Mouse (Mus musculus) frontal cortex, postnatal 25 days (tissue): Measurements from ENCODE around the gene Cnpy3.

ENCODE experiments used
- DNase-seq, 2 experiments: peaks; one replicate each; pipeline ENCODE4 v3.0.0; 2022; ENCODE audit warnings: low spot score in 2 of 2

Cnpy3 gene

GRCm38 (mm10) chr17:46764916-46765315 is 12.9 kb upstream of the Cnpy3 start:
- peak in 1 of 2 experiments; percentile 18 for DNase-seq

DNA sequence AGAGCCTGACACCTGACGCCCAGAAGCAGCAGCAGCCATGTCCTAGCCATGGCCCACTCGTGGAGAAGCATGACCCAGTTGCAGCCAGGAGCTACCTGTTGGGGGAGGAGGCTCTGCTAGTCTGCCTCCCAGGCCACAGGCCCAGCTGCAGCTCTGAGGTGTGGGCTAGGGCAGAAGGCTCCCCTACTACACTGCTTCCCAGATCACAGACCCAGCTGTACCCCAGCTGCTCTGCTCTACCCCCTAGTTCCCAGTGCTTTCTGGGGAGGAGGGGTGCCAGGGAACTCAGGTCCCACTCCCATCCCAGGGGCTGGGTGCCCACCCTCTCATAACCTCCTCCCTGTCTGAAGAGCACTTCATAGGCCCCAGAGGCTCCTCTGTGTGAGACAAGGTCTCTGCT is 11.5 kb upstream of the Cnpy3 start, which contains the start of gene Ptcra:
TSS of gene Ptcra (minus strand) at position 169 of the 400 bp plus-strand sequence.
- no peak for DNase-seq

- DNase-seq = no peak
These were observed 6.7 kb upstream of the Cnpy3 start for GRCm38 (mm10) chr17:46758753-46759152.

DNA sequence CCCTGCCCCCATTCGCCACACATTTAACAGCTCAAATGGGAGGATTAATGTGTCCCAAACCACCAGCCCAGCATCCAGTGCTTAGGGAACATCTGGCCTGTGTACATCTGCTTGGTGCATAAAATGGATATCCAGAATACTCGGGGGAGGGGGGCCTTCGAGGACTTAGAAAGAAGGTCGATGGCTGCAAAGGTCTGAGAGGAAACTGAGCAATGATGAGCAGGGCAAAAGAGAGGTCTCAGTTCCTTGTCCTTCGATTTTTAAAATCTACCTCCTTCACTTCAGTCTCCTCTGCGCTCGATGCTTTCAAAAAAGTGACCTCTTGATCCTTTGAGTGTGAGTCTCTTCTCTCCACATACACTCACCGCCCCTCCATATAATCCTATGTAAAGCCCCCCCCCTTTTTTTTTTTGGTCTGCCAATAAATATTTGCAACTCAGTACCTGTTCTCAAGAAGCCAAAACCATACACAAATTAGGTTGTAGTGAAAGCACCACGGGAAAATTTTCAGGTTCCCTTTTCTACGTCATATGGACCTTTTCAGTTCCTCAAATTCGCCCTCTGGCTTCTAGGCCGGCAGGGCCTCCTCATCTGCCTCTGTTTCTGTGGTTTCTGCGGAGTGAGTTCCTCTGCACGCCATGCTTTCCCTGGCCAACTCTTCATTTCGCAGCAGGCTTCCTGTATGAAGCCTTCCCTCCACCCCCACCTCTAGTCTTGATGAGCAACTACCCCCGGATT is 789 bp downstream of the Cnpy3 start:
- DNase-seq = peak in 1 of 2 experiments; percentile 50

GRCm38 (mm10) chr17:46750580-46750979 is 1.4 kb downstream of the Cnpy3 start:
- DNase-seq = no peak

DNA sequence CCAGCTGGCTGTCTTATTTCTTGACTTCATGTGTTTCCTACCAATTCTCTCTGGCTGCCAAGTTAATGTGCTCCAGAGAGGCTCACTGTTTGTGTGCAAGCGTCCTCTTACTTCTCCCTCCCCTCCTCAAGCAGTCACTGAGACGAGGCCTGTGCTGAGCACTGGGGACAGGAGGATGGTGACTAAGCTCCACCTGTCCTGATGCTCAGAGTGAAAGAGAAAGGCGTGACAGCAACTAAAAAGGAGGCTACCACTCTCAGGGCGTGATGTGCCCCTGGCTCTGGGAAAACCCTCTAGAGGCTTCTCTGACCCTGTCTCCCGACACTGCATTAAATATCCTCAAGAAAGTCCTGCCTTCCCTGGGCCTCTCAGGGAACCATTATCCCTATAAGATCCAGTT is 2.7 kb downstream of the Cnpy3 start:
- no peak for DNase-seq

GRCm38 (mm10) chr17:46747806-46748205 is 4.2 kb downstream of the Cnpy3 start:
- no peak for DNase-seq

GRCm38 (mm10) chr17:46747234-46747633 is 4.8 kb downstream of the Cnpy3 start:
- no peak for DNase-seq

- no peak for DNase-seq
These were observed 6.5 kb downstream of the Cnpy3 start for GRCm38 (mm10) chr17:46745506-46745905.

DNA sequence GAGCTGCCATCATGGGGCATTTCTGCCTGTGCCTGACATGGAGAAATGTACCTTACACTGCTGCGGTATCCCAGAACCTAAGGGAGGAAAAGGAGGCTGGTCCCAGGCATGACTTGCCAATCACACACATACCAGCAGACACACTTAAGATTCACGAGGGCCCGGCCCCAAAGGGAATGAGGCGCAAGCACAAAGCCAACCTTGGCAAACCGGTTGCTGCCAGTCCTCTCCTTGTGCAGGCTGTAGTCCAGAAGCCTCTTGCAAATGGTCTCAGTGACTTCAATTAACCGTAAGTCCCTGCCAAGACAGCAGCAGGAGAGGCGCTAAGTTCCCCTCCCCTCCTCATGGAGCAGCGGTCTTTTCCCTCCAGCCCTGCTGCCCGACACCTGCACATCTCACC is 9.0 kb downstream of the Cnpy3 start:
- no peak for DNase-seq

- no peak for DNase-seq
These were observed 10.7 kb downstream of the Cnpy3 start for GRCm38 (mm10) chr17:46741305-46741704.

DNA sequence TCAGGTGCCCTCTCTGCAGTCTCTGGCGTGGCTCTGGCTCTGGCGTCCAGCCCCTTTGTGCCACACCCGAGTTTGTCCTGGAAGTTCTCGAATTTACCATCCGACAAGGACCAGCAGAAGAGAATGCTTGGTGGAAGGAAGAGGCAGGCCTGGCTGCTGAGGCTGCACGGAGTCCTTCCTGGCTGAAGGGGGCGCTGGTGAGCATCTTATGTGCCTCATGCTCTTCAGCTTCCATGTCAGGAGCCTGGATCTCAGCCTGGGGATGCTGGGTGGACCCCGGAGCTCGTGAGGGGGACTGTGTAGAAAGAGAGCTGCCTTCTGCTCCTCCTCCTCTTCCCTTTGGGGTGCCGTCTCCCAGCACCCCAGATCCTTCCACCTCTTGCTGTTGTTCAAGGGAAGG is 15.9 kb downstream of the Cnpy3 start:
- DNase-seq = no peak

GRCm38 (mm10) chr17:46735287-46735686 is 16.7 kb downstream of the Cnpy3 start:
- no peak for DNase-seq

GRCm38 (mm10) chr17:46734055-46734454 is 18.0 kb downstream of the Cnpy3 start:
- DNase-seq = no peak

- DNase-seq = no peak
These were observed 23.1 kb downstream of the Cnpy3 start, which contains the start of gene Gnmt for GRCm38 (mm10) chr17:46728904-46729318. Gene Gnmt (minus strand): TSS chr17:46729168.

GRCm38 (mm10) chr17:46728496-46728895 is 23.5 kb downstream of the Cnpy3 start:
- DNase-seq = no peak

DNA sequence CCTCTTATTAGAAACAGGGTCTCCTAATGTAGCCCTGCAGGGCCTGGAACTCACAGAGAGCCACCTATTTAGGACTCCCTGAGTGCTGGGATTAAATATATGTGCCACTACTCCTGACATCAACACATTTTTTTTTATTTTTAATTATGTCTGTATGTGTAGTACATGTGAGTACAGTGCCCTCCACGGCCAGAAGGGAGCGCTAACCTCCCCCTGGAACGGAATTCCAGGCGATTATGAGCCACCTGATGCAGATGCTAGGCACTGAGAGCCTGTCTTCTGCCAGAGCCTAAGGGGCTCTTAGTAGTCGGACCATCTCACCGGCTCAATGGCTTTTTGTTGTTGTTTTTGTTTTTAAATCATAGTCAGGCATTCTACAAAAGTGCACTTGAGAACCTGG is 24.0 kb downstream of the Cnpy3 start:
- no peak for DNase-seq

DNA sequence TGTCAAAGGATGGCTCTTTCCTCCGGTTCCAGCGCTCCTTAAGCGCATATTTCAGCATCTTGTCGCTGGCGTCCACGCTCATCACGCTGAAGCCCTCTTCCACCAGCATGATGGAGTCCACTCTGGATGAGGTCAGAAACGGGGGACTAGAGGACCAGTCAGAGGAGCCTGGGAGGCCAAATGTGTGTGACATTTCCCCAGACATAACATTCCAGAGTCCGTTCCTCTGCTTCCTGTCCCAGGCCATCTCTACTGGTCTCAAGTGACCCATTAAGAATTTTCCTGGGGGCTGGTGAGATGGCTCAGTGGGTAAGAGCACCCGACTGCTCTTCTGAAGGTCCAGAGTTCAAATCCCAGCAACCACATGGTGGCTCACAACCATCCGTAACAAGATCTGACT is 24.7 kb downstream of the Cnpy3 start:
- no peak for DNase-seq

DNA sequence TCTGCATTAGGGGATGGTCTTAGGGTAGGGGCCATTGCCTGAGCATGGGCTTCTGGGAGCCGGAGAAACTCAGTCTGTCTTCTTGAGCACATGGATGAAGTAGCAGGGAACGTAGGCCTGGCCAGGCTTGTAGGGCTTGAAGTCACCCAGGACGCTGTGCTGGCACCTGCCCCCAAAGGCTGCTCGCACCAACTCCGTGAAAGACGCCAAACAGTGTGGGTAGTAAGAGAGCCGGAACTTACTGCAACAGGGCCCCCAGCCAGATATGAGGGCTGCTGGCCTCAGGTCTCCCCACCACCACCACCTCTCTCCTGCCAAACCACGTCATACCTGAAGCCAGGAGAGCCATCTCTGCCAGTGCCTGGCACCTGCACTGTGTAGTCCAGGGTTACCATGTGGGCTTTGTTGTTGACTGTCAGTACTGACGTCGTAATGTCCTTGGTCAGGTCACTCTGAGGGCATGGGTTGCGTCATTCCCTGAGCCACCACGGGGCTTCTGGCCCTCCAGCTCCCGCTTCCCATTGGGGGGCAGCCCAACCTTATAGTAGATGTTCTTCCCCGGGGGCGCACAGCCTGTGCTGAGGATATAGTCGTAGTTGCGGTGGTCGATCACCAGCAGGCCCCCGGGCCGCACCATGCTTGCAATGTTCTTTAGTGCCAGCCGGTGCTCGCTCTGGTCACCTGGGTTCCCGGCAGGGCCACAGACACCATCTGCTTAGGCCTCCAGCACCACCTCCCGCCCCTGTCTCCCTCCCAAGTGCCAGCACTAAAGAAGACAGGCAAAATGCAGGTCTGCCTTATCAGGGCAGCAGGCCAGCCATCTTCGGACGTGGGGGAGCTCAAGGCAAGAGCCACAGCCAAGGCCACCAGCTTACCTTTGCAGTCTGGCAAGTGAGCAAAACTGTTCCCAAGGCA is 26.0 kb downstream of the Cnpy3 start:
- DNase-seq = no peak

DNA sequence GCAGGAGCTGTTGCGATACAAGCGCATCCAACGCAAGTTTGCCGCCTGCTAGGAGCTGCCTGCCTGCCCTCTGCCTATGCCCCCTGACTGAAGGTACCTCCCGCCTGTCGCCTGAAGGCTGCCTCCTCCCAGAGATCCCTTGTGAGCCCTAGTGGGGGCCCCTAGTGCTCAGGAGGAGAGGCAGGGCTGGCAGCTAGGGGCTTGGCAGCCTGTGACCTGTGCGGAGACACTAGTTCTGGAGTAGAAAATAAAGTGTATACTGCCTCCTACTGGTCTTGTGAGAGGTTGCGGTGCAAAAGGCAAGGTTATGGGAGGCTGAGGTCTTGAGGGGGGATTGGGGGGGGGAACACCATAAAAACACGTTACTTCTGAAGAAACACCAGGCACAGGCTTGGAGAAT is 26.7 kb downstream of the Cnpy3 start:
- no peak for DNase-seq

GRCm38 (mm10) chr17:46724477-46725084 is 27.4 kb downstream of the Cnpy3 start:
- DNase-seq = no peak

DNA sequence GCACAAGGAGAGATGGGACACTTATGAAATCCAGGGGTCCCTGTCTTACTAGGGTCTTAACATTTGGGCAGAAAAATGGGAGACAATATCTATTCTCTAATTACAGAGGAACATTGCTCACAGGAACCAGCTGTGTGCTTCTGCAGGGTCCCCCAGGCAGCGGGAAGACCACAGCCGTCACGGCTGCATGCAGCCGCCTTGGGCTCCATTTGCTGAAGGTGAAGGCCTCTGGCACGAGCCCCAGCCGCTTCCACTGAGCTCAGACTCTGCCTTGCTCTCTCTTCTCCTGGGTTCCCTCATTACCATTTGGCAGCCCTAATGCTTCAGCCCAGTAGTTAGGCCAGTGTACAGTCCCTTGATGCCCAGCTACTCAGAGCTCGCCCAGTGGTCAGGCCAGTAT is 30.9 kb downstream of the Cnpy3 start:
- no peak for DNase-seq
